Mouse (Mus musculus) heart, adult 2 months (tissue): ENCODE measurements around the gene Kcnh1.

Experiments used
- CTCF ChIP-seq: fragments of 200-600 bp; IDR thresholded peaks from 2 replicates; pipeline ENCODE4 v1.8.1; 2022; ENCODE audit warnings: antibody characterized with exemption, mild to moderate bottlenecking, moderate library complexity
- EP300 ChIP-seq: fragments of 200-500 bp; IDR thresholded peaks from 2 replicates; pipeline ENCODE4 v1.6.1; 2011; ENCODE audit warnings: low read depth, low read length, control low read depth; ENCODE audit not compliant: insufficient read depth
- POLR2A ChIP-seq: fragments of 200-500 bp; IDR thresholded peaks from 2 replicates; pipeline ENCODE4 v1.6.1; 2011; ENCODE audit warnings: mild to moderate bottlenecking, low read depth, low read length, control low read depth; ENCODE audit not compliant: insufficient read depth

GRCm38 (mm10) chr1:192503651-192504050, 313.1 kb downstream of the Kcnh1 start:
- TF ChIP-seq EP300 = no peak
- TF ChIP-seq CTCF = no peak
- no peak for TF ChIP-seq POLR2A
